Comparison of ENCODE assay signal across 11 mouse cellular contexts in the genomic region with DNA sequence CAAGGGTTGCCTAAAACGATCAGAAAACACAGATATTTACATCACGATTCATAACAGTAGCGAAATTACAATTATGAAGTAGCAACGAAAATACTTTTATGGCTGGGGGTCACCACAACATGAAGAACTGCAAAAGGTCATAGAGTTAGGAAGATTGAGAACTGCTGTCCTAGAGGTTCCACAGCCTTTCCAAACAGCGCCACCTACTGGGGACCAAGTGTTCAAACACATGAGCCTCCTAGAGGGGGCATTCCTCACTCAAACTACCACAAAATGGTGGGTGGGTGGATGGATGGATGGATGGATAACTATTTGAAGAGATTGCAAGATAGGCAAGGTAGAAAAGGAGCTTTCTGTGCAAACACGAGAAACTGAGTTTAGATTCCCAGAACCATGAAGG.
A peak's percentile ranks its signal among the peaks of the same experiment; 100 is the strongest.
DNase-seq lines count a peak whose midpoint lies in the region; ATAC-seq and TF ChIP-seq lines count a peak whose summit lies in the region.
"Had no signal": no experiment of that assay in that cellular context is flagged by ENCODE, and none has a peak within 500 bp of the region (broad histone marks: within the 10 kb centered on the region; RNA-seq: fewer than 3 reads in every experiment).

No protein-coding gene starts in this region.

- H3K27ac ChIP-seq in ES-E14 (ENCODE audit: insufficient read depth, low read depth, low read length, poor library complexity, severe bottlenecking): no peak overlapping the region
- no peak overlapping the region for H3K27ac ChIP-seq in limb, embryonic 11.5 days (replicated peaks; ENCODE audit: low read depth, low read length)
- no peak overlapping the region for H3K27ac ChIP-seq in forebrain, embryonic 16.5 days (ENCODE audit: low read length)
- H3K27ac ChIP-seq: liver, embryonic 15.5 days; neural tube, embryonic 13.5 days had no signal

- no peaks in the 10 kb centered on the region for H3K4me1 ChIP-seq in ES-E14 (ENCODE audit: control insufficient read depth in 2 of 2, insufficient read depth in 2 of 2, low read length in 2 of 2, poor library complexity in 1 of 2)
- H3K4me1 ChIP-seq in limb, embryonic 11.5 days (ENCODE audit: control insufficient read depth, insufficient read depth, low read length): no peaks in the 10 kb centered on the region
- H3K4me1 ChIP-seq in forebrain, embryonic 16.5 days (replicated peaks; ENCODE audit: control insufficient read depth, insufficient read depth, low read length): no peaks in the 10 kb centered on the region
- H3K4me1 ChIP-seq: liver, embryonic 15.5 days; neural tube, embryonic 13.5 days had no signal

- H3K9me3 ChIP-seq in ES-E14 (ENCODE audit: control insufficient read depth, insufficient read depth, low read depth, low read length): no peaks in the 10 kb centered on the region
- no peaks in the 10 kb centered on the region for H3K9me3 ChIP-seq in limb, embryonic 11.5 days (ENCODE audit: control insufficient read depth, low read length)
- H3K9me3 ChIP-seq in forebrain, embryonic 16.5 days (ENCODE audit: control insufficient read depth, low read length): no peaks in the 10 kb centered on the region
- H3K9me3 ChIP-seq: liver, embryonic 15.5 days; neural tube, embryonic 13.5 days had no signal

- no peak overlapping the region for H3K9ac ChIP-seq in ES-E14 (ENCODE audit: insufficient read depth, low read depth, low read length, poor library complexity, severe bottlenecking)
- H3K9ac ChIP-seq in limb, embryonic 11.5 days (ENCODE audit: low read length): no peak overlapping the region
- no peak overlapping the region for H3K9ac ChIP-seq in forebrain, embryonic 16.5 days (replicated peaks; ENCODE audit: low read depth, low read length)
- H3K9ac ChIP-seq: liver, embryonic 15.5 days; neural tube, embryonic 13.5 days had no signal

- DNase-seq in adrenal gland, postnatal 14 days: peak; percentile 25
- DNase-seq in adrenal gland, adult 2 months: no peak
- DNase-seq in kidney, postnatal 4 days: peak; percentile 7
- no peak for DNase-seq in kidney, adult 18-20 months
- DNase-seq in ES-E14 (ENCODE audit: low read depth, low spot score): peak; percentile 40
- DNase-seq in limb, embryonic 11.5 days (ENCODE audit: low spot score): peak; percentile 41
- no peak for DNase-seq in frontal cortex, postnatal 36 days (ENCODE audit: low spot score in 2 of 2)

- ATAC-seq in limb, embryonic 11.5 days (ENCODE audit: insufficient number of reproducible peaks, low FRiP score, low TSS enrichment, low read depth): no peak
- ATAC-seq in forebrain, embryonic 16.5 days: no peak

- WGBS in limb, embryonic 11.5 days: 84% methylated on average over 6 of the region's 6 CpGs
- 86% methylated on average over 6 of the region's 6 CpGs for WGBS in forebrain, embryonic 16.5 days

- H3K36me3 ChIP-seq in ES-E14 (ENCODE audit: control insufficient read depth, insufficient read depth, low read length, poor library complexity, severe bottlenecking): no peaks in the 10 kb centered on the region
- H3K36me3 ChIP-seq in limb, embryonic 11.5 days (ENCODE audit: control insufficient read depth, insufficient read depth, low read length): no peaks in the 10 kb centered on the region
- H3K36me3 ChIP-seq in forebrain, embryonic 16.5 days (ENCODE audit: control insufficient read depth, insufficient read depth): no peaks in the 10 kb centered on the region
- H3K36me3 ChIP-seq: liver, embryonic 15.5 days; neural tube, embryonic 13.5 days had no signal

- no peak overlapping the region for H3K4me3 ChIP-seq in ES-E14 (ENCODE audit: insufficient read depth in 1 of 2, low read depth in 1 of 2, low read length in 2 of 2, poor library complexity in 1 of 2, severe bottlenecking in 1 of 2)
- H3K4me3 ChIP-seq in limb, embryonic 11.5 days (ENCODE audit: low read depth, low read length): no peak overlapping the region
- H3K4me3 ChIP-seq in forebrain, embryonic 16.5 days (replicated peaks; ENCODE audit: low read length): no peak overlapping the region
- H3K4me3 ChIP-seq: liver, embryonic 15.5 days; neural tube, embryonic 13.5 days had no signal

- no peak overlapping the region for H3K4me2 ChIP-seq in limb, embryonic 11.5 days (ENCODE audit: low read depth, severe bottlenecking)
- no peak overlapping the region for H3K4me2 ChIP-seq in forebrain, embryonic 16.5 days (ENCODE audit: low read length)
- H3K4me2 ChIP-seq: heart, embryonic 11.5 days; liver, embryonic 15.5 days; neural tube, embryonic 13.5 days had no signal

- in situ Hi-C loops in ES-E14 (cut with MboI; ENCODE audit: low sequenced_read_pairs in 2 of 2, unreplicated experiment in 2 of 2): no loop called here

- H3K27me3 ChIP-seq in limb, embryonic 11.5 days (ENCODE audit: control insufficient read depth, insufficient read depth, low read length): no peaks in the 10 kb centered on the region
- H3K27me3 ChIP-seq in forebrain, embryonic 16.5 days (replicated peaks; ENCODE audit: control insufficient read depth, insufficient read depth, low read length): no peaks in the 10 kb centered on the region
- H3K27me3 ChIP-seq: liver, embryonic 15.5 days; neural tube, embryonic 13.5 days had no signal

TF ChIP-seq in ES-E14, 5 proteins besides CTCF, POLR2A, EP300 and RAD21:
- TF ChIP-seq ZC3H11A (IDR thresholded peaks at IDR 0.05; ENCODE audit: borderline replicate concordance, low read depth, low read length) (no peak), ZNF384 (IDR thresholded peaks at IDR 0.05; ENCODE audit: low read depth, low read length) (no peak), MAFK (IDR thresholded peaks at IDR 0.05; ENCODE audit: insufficient read depth, low read depth, low read length) (no peak), CHD2 (IDR thresholded peaks at IDR 0.05; ENCODE audit: low read depth, low read length) (no peak), HCFC1 (IDR thresholded peaks at IDR 0.05; ENCODE audit: borderline replicate concordance, insufficient read depth, low read length) (no peak)

Comparison
In these comparisons a context has a peak if more than half of its experiments do, and no peak if none do; other contexts are left out.
1. DNase-seq: peak in adrenal gland, postnatal 14 days (single experiment), kidney, postnatal 4 days (2 of 2), ES-E14 (single experiment) and limb, embryonic 11.5 days (single experiment); none in adrenal gland, adult 2 months (single experiment), kidney, adult 18-20 months (single experiment) and frontal cortex, postnatal 36 days (0 of 2).